Mouse (Mus musculus) olfactory bulb, adult 2 months (tissue): ENCODE measurements around the gene Kmt2a.

Source experiments
- CTCF ChIP-seq: fragments of 200-500 bp; IDR thresholded peaks from 2 replicates; pipeline ENCODE4 v1.5.1; 2012; ENCODE audit warnings: low read depth, mild to moderate bottlenecking, low read length, moderate library complexity; ENCODE audit not compliant: insufficient read depth
- POLR2A ChIP-seq: fragments of 200-500 bp; IDR thresholded peaks from 2 replicates; pipeline ENCODE4 v1.6.1; 2012; ENCODE audit warnings: mild to moderate bottlenecking, low read depth, low read length, moderate library complexity; ENCODE audit not compliant: insufficient read depth

GRCm38 (mm10) chr9:44830506-44830905, 50.6 kb downstream of the Kmt2a start:
- TF ChIP-seq CTCF: no peak
- TF ChIP-seq POLR2A: no peak
